Mouse (Mus musculus) erythroblast, embryonic 14.5 days (primary cell): ENCODE data around the gene Bgn. TPM values are rescaled to one million over a fixed set of nuclear protein-coding genes. Genes with fewer than 3 reads are reported as not detected.
A peak's percentile ranks its signal among the peaks of the same experiment; 100 is the strongest.

Experiments used
- H3K27me3 ChIP-seq: 2 replicates; pipeline ENCODE4 v1.6.1; 2012; ENCODE audit warnings: inconsistent platforms; ENCODE audit not compliant: control insufficient read depth
- H3K36me3 ChIP-seq: 2 replicates; pipeline ENCODE4 v1.6.1; 2012; ENCODE audit warnings: mild to moderate bottlenecking, inconsistent platforms; ENCODE audit not compliant: control insufficient read depth
- H3K4me1 ChIP-seq: 2 replicates; pipeline ENCODE4 v1.6.1; 2012; ENCODE audit warnings: inconsistent platforms; ENCODE audit not compliant: control insufficient read depth
- H3K4me3 ChIP-seq: replicated peaks from 2 replicates; pipeline ENCODE3; 2012; ENCODE audit warnings: moderate library complexity, mild to moderate bottlenecking, inconsistent platforms
- H3K9me3 ChIP-seq: 2 replicates; pipeline ENCODE4 v1.6.1; 2012; ENCODE audit warnings: low read length, inconsistent platforms, mixed read lengths; ENCODE audit not compliant: control insufficient read depth
- GATA1 ChIP-seq: IDR thresholded peaks from 2 replicates; pipeline ENCODE4 v1.6.1; 2012; ENCODE audit warnings: low read length, inconsistent platforms, mixed read lengths
- TAL1 ChIP-seq: IDR thresholded peaks from 3 replicates; pipeline ENCODE4 v1.6.1; 2012; ENCODE audit warnings: low read length, inconsistent platforms, mixed read lengths
- polyA plus RNA-seq: library from polyadenylated mRNA; stranded (reverse); fragments of >175 nt; gene quantifications from 2 replicates; pipeline ENCODE4 v1.2.3, GENCODE M21; 2012

Gene Bgn
- polyA plus RNA-seq = 0.01 and 0.04 TPM in 2 replicates

- H3K27me3 ChIP-seq = peaks cover 46% of the 10 kb centered on the region
- no peaks in the 10 kb centered on the region for H3K4me1 ChIP-seq
- TF ChIP-seq TAL1 = no peak
- no peak for TF ChIP-seq GATA1
- no peaks in the 10 kb centered on the region for H3K9me3 ChIP-seq
- no peak within 1 kb of the TSS for H3K4me3 ChIP-seq
- H3K36me3 ChIP-seq = no peaks in the 10 kb centered on the region
These were observed at the start of gene Bgn for GRCm38 (mm10) chrX:73483484-73483810. TSS of gene Bgn (plus strand) at chrX:73483602.

GRCm38 (mm10) chrX:73435252-73435651 is 48.1 kb upstream of the Bgn start, which contains the start of gene Trex2:
TSS of gene Trex2 (minus strand) at chrX:73435344.
- Histone ChIP-seq H3K4me1 (no peaks in the 10 kb centered on the region), H3K9me3 (no peaks in the 10 kb centered on the region)

DNA sequence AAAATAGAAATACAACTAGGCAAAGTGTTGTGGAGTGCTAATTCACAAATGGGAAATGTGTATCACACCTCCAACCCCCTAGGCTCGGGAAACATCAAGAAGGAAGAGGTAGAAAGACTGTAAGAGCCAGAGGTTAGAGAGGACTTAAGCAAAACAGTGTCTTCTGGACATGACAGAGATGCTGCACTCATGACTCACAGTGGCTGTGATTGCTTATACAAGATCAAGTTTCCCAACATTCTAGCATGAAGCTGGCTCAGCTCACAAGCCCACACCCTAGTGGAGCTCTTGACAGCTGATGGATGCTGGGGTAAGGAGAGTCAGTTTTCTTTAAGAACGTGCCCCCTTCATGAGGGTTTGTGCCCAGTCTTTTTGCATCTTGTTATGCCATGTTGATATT is 42.0 kb upstream of the Bgn start:
- Histone ChIP-seq H3K4me3 (no peak overlapping the region), H3K36me3 (peaks cover 26% of the 10 kb centered on the region), H3K9me3 (no peaks in the 10 kb centered on the region), H3K27me3 (no peaks in the 10 kb centered on the region), H3K4me1 (no peaks in the 10 kb centered on the region)
- no peak for TF ChIP-seq TAL1
- no peak for TF ChIP-seq GATA1

More at GRCm38 (mm10) chrX:73435252-73435651, 48.1 kb upstream of the Bgn start, which contains the start of gene Trex2:
- peaks cover 4% of the 10 kb centered on the region; the same call in 1 of the 2 replicates for H3K27me3 ChIP-seq
- H3K4me3 ChIP-seq = no peak within 1 kb of the TSS
- no peak for TF ChIP-seq GATA1
- H3K36me3 ChIP-seq = peaks cover 12% of the 10 kb centered on the region

DNA sequence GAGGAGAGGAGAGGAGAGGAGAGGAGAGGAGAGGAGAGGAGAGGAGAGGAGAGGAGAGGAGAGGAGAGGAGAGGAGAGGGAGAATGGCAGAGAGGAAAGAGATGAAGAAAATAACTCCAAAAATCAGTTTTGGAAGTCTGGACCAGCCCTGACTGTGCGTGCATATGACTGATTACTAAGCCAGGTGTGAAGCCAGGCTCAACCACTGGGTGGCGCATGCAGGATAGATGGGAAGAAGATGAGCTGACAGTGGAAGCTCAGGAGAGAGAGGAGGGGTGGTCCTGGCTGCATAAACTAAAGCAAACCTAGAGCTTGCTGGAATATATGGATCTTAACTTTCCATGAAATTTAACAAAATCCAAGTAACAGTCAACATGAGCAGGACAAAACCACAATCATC is 31.5 kb upstream of the Bgn start:
- Histone ChIP-seq H3K4me3 (no peak overlapping the region), H3K36me3 (peaks cover 29% of the 10 kb centered on the region)

GRCm38 (mm10) chrX:73458877-73459392 is 24.5 kb upstream of the Bgn start, which contains the start of gene Haus7:
TSS of gene Haus7 (minus strand) at chrX:73459044.
- H3K36me3 ChIP-seq = peaks cover 1% of the 10 kb centered on the region; the same call in 1 of the 2 replicates
- H3K9me3 ChIP-seq = no peaks in the 10 kb centered on the region
- peaks cover 20% of the 10 kb centered on the region for H3K4me1 ChIP-seq
- no peaks in the 10 kb centered on the region for H3K27me3 ChIP-seq
- H3K4me3 ChIP-seq = peak within 1 kb of the TSS; percentile 76
- TF ChIP-seq GATA1 (no peak), TAL1 (no peak)

More for the DNA sequence above, 31.5 kb upstream of the Bgn start:
- Histone ChIP-seq H3K27me3 (no peaks in the 10 kb centered on the region), H3K4me1 (no peaks in the 10 kb centered on the region), H3K9me3 (no peaks in the 10 kb centered on the region)
- TF ChIP-seq TAL1 = no peak
- no peak for TF ChIP-seq GATA1

GRCm38 (mm10) chrX:73460792-73461191 is 22.6 kb upstream of the Bgn start:
- H3K36me3 ChIP-seq = no peaks in the 10 kb centered on the region; the same call in 1 of the 2 replicates
- no peak overlapping the region for H3K4me3 ChIP-seq
- TF ChIP-seq GATA1 (no peak), TAL1 (no peak)
- H3K27me3 ChIP-seq = no peaks in the 10 kb centered on the region
- H3K9me3 ChIP-seq = peaks cover 3% of the 10 kb centered on the region; the same call in 1 of the 2 replicates
- peaks cover 20% of the 10 kb centered on the region for H3K4me1 ChIP-seq

GRCm38 (mm10) chrX:73465483-73466186 is 17.8 kb upstream of the Bgn start:
- H3K9me3 ChIP-seq = peaks cover 3% of the 10 kb centered on the region; the same call in 1 of the 2 replicates
- H3K4me3 ChIP-seq = no peak overlapping the region
- H3K27me3 ChIP-seq = peaks cover 3% of the 10 kb centered on the region; the same call in 1 of the 2 replicates
- TF ChIP-seq GATA1 (no peak), TAL1 (no peak)
- no peaks in the 10 kb centered on the region for H3K4me1 ChIP-seq
- H3K36me3 ChIP-seq = no peaks in the 10 kb centered on the region

DNA sequence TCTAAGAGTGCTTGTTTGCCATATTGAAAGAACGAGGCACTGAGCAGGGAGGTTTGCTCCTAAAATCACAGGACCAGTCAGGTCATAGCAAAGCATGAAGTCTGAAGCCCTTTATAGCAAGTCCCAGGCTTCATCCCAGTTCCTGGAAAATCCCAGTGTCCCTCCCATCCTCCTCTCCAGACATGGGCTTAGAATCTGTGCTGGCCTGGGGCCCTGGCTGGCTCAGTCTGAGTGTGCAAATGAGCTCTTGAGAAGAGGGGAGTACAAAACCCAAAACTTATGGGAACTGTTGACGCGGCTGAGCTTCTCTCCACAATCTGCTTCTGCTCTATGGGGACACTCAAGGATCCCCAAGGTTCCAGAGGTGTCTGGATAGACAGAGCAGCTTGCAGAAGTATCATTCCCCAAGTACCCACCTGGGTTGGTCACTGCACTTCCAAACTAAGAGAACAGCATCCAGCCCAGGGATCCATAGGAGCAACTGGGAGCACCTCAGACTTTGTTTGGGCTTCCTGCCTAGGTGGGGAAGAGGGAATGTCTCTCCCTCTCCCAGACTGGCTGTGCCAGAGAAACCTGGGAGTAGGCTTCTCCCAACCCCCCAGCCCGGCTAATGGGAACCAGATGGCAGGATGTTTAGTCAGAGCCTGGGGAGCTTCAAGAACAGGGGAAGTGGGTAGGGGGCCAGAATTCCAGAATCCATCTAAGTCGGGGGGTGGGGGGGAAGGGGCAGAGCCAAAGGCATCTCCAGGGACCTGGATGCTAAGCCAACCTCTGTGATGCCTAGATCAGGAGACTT is 15.8 kb upstream of the Bgn start:
- peaks cover 3% of the 10 kb centered on the region; the same call in 1 of the 2 replicates for H3K27me3 ChIP-seq
- H3K9me3 ChIP-seq = peaks cover 3% of the 10 kb centered on the region; the same call in 1 of the 2 replicates
- TF ChIP-seq GATA1 (no peak), TAL1 (no peak)

GRCm38 (mm10) chrX:73468330-73468729 is 15.1 kb upstream of the Bgn start:
- Histone ChIP-seq H3K4me1 (no peaks in the 10 kb centered on the region), H3K4me3 (no peak overlapping the region), H3K9me3 (peaks cover 3% of the 10 kb centered on the region; the same call in 1 of the 2 replicates), H3K27me3 (peaks cover 3% of the 10 kb centered on the region; the same call in 1 of the 2 replicates), H3K36me3 (no peaks in the 10 kb centered on the region)
- no peak for TF ChIP-seq GATA1
- no peak for TF ChIP-seq TAL1

More for the DNA sequence above, 15.8 kb upstream of the Bgn start:
- H3K4me1 ChIP-seq = no peaks in the 10 kb centered on the region
- H3K36me3 ChIP-seq = no peaks in the 10 kb centered on the region
- no peak overlapping the region for H3K4me3 ChIP-seq
